Mouse (Mus musculus): ENCODE measurements around the gene Ppp1r21.
A peak's percentile ranks its signal among the peaks of the same experiment; 100 is the strongest.

Ppp1r21 gene

DNA sequence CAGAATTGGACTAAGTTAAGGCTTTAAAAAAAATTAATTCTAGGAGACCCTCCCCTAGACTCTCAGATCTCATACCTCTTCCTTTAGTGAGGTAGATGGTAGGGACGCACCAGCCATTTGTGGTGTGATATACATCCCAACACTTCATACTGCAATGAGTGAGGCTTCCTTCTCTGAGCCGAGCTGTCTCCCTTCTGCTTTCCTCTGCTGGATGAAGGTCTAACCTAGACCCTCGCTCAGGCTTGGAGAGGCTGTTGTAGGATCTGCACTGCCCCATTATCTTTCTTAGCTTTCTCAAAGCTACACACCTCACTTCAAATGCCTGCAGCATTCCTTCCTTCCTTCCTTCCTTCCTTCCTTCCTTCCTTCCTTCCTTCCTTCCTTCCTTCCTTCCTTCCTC is 83.8 kb downstream of the Ppp1r21 start:
- DNase-seq (ENCODE audit: low spot score), result no peak

DNA sequence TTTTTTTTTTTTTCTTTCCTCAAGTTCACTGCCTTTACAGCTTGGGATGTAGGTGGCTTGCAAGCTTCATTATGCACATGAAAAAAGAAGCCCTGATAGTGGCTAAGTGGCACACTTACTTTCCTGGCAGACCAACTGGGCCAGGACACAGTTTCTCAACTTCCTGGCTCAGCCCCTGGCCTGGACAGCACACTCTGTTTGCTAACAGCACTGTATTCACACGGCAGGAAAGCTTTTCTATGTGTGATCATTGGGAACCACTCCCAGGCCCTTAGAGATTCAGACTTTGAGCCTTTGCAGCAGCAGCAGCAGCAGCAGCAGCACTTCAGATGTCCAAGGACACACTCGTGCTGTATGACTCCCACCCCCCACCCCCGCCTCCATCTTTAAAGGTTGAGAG is 84.3 kb downstream of the Ppp1r21 start:
- DNase-seq (ENCODE audit: low spot score), result no peak

DNA sequence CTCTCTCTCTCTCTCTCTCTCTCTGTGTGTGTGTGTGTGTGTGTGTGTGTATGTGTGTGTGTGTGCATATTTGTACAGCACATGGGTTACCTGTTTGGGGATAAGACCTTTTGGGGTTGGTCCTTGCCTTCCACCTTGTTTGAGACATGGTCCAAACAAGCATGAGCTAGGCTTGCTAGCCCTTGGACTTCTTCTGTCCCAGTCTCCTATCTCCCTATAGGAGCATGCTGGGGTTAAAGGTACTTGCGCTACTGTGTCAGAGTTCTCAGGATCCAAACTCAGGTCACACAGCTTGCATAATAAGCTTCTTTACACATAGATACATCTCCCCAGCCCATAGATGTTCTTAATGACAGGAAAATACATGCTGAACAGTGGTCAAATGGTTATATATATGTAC is 84.8 kb downstream of the Ppp1r21 start:
- no peak for DNase-seq (ENCODE audit: low spot score)

DNA sequence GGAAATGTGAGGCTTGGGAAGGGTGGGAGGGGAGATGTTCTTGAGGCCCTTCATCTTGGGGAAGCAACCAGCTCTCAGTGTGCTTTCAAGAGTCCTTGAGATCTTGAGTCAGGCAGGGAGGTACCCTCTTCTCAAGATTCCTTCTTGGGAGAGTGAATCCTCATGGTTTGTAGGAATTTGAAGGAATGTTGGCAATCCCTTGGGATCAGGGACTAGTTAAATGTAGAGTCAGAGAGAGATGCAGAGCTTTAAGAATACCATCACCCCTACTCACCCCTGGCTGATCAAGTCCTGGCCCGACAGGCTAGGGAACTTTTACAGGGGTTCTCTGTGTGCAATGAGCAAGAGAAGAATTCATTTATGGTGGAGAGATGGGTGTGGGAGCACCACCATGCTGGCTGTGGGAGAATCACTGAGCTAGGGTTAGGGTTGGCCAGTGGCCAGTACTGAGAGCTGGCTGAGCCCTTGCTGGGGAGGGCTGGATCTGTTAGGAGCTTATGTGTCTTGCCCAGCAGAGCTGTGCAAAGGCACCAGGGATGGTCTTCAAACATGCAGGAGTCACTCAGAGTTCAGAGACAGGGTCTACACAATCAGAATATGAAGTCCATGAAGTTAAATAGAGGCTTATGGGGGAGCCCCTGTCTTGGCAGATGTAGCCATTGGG is 85.7 kb downstream of the Ppp1r21 start:
- DNase-seq (ENCODE audit: low spot score), result no peak

DNA sequence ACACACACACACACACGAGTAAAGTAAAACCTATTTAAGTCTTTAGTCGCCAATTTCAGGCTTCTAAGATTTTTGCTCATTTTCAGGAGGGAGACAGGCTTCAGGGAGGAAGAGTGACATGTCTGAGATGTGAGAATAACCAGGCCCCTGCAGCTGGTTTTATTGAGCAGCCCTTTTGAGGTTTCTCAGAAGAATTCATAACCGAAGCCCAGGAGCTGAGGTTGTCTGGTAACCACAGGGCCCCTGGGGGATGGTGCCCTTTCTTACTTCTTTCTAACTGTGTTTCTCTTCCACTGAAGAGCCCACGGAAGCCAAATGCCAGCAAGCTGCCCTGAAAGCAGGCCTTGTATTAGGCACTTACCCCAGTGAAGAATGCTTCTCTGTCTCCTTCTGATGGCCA is 91.0 kb downstream of the Ppp1r21 start:
- no peak for DNase-seq (ENCODE audit: low spot score)

DNA sequence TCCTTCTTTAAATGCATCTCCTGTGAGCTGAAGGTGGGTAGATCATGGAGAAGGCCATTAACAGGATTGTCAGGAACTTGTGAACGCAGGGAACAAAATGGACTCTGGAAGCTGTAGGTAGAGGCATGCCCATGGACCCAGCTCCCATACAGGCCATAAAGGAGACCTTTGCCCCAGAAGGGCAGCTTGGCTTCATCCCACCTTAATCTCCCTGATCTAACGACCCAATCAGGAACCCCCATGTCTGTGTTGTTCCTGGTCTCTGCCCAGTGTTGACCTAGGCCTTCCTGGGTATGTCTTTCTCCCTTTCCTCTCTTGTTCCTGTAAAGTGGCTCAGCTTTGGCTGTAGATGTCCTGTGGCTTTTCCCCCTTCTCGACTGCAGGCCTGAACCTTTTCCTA is 91.5 kb downstream of the Ppp1r21 start:
- no peak for DNase-seq (ENCODE audit: low spot score)

DNA sequence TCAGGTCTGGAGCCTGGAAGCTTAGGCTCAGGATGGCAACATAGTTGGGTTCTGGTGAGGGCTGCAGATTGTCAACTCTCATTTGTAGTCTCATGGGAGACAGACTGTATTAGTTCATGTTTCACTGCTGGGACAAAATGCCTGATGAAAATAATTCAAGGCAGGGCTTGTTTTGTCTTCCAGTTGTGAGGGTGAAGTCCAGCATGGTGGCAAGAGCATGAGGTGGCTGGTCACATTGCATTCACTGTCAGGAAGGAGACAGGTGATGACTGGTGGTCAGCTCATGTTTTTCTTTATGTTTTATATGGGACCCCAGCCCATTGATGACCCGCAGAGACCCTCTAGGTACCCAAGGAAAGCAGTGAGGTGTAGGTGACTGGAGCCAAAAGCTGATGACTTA is 92.8 kb downstream of the Ppp1r21 start:
- no peak for DNase-seq (ENCODE audit: low spot score)

DNA sequence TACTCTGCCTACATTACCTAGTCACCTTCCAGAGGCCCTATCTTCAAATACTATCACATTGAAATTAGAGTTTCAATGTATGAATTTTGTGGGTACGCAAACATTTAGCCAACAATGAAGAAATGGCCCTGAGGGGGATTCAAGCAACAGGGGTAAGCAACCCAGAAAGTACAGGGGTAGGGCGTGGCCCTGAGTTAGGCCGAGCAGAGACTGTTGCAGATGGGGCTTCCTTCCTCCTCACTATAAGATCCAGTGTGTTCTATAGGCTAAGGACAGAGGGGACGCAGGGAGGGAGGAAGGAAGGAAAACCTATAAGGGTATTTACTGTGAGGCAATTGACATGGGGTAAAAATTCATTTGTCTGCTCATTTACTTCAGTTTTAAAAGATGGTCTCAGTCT is 94.5 kb downstream of the Ppp1r21 start:
- no peak for DNase-seq (ENCODE audit: low spot score)

DNA sequence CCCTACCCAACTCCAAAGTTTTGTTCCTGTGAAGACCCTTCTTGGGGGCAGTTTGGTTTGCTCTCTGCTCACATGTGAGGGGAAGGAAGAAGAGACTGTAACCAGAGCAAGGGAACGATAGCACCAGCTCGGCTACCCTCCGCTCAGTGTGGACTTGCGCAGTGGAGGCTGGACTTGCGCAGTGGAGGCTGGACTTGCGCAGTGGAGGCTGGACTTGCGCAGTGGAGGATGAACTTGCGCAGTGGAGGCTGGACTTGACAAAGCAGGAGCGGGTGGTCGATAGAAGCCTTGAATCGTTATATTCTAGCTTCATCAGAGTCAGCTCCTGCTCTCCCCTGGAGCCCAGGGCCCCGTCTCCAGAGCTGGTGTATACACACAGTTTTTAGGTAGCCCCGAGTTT is 95.4 kb downstream of the Ppp1r21 start:
- no peak for DNase-seq (ENCODE audit: low spot score)

DNA sequence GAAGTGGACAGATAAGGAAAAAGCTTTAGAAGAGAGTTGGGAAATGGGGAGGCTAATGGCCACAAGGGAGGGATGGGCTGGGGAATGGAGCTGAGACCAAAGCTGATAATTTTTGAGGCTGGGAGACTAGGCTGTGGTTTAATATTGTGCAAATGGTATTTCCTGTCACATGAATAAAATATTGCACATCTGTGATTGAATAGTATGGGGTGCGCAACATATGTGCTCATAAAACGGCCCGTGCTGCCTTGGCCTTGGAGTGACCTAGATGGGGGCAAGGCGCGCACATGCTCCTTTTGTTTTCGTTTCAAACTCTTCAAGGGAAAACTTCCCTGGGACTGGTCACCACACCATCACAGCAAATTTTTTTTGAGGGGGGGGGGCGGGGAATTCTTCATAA is 96.0 kb downstream of the Ppp1r21 start:
- DNase-seq (ENCODE audit: low spot score), result no peak

DNA sequence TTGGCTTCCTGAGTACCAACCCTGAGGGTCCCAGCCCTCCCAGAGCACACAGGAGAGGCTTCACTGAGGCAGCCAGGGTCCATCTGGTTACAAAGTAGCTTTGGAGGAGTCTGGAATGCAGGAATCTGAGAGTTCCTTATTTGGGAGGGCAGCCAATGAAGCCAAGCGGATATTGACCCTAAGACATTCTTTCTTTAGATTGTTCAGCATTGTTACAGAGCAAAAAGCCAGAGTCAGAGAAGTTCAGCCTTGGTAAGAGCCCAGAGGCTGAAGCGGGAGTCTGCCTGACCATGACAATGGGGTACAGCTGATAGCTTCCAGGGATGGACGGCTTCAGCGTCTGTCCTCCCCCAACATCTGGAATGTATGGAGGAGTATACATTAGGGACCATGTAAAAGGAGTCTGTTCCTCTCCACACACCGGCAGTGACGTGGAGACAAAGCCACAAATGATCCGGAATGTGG is 96.5 kb downstream of the Ppp1r21 start:
- DNase-seq (ENCODE audit: low spot score), result peak; percentile 13

DNA sequence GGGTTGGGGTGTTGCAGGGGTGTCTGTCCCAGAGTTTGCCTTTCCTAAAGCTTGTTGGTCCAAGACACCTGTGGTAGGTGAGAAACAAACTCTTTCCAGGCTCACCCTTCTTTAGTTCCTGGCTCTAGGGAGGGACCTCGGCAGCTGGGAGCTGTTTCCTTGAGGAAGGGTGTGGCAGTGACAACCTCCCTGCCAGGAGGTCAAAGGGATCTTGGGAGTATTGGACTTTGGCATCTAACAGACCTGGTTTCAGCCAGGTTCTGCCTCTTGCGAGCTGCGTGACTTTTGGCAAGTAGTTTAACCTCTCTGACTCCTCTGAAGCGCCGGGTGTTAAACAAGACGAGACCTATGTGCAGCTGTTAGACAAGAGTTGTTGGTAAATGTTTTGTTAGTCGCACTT is 97.2 kb downstream of the Ppp1r21 start:
- DNase-seq (ENCODE audit: low spot score), result no peak

DNA sequence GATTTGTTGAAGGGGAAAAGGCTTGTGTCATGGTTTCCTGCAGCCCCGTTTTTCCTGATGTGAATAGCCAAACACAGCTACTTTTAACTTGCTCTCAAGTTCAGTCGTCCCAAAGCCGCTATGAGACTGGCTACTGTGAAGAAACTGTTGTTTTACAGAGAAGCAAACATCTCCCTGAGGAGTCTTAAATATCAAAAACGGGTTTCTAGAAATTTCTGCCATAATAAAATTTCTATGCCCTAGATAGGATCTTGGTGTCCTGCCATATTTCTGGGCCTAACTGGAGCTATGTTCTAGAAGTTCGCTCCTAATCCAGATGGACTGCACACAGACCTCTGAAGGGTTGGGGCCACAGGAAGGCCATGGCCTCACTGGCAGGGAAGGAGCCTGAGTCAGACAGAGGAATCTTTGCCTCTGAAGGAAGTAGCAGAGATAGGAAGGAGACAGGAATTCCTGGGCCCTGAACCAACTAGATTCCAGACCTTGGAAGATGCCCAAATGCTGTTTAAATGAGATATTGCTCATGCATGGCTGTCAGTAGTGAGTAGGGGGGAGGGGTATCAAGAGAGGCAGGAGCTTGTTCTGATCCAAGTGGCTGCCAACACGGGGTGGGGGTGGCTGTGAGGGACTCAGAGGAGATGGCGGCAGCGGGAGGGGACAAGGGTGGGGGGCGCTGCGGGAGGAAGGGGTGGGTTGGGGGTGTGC is 98.9 kb downstream of the Ppp1r21 start:
- DNase-seq (ENCODE audit: low spot score), result peak; percentile 56

DNA sequence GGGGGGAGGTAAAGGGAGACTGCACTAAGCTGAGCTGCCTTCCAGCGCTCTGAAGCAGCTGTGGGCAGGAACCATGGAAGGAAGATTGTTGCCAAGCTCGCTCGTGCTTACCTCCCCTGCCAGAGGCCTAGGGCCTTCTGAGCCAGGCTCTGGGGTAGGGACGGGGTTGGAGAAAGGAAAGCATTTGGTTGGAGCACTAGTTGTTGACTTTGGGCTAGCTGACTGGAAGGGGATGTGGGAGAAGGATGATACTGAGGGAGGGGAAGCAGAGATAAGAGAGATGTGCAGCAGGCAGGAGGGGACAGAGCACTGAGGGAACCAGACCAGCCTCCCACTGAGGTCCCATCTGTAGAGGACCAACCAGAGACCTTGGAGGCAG is 99.5 kb downstream of the Ppp1r21 start:
- DNase-seq (ENCODE audit: low spot score), result peak; percentile 49

DNA sequence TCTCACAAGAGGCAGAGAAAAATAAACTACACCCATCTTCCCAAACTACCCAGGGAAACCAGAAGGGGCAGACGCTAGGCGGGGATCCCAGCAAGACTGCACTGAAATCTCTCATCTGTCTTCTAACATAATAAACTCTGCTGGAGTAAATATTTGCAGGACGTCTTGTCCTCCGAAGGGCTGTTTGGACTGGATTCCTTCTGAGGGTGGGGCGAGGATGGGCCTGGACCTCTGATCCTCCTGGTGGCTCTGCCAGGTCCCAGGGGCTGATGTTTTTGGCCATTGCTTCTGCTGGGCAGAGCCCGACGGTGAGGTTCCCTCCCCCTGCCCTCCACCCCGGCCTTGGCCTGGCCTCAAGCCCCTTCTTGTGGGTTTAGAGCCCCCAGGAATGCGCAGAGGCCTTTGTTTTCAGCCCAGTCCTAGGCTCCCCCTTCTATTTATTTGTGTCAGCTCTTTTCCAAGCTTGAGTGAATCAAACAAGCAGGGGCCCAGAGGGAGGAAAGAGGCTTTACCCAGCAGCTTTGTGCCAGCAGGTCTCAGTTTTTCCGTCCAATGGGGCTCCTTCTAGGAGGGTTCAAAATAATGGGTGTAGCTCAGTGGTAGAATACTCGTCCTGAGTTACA is 100.1 kb downstream of the Ppp1r21 start:
- DNase-seq (ENCODE audit: low spot score), result peak; percentile 71

DNA sequence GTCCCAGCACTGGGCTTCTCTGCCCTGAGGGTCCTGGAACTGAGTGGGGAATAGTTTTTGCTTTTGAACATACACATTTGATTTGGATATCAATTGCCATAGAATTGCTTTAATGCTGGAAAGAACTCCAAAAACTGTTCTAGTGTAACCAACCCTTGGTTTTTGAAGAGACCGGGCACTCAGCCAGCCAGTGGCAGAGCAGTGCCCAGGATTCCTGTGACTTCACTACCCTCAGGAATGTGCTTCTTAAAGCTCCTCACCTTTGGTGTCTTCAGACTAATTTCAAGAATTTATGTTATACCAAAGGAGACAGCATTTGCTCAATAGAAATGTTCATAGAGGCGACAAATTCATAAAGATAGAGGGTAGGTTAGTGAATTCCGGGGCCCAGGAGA is 100.6 kb downstream of the Ppp1r21 start:
- DNase-seq (ENCODE audit: low spot score), result peak; percentile 50

DNA sequence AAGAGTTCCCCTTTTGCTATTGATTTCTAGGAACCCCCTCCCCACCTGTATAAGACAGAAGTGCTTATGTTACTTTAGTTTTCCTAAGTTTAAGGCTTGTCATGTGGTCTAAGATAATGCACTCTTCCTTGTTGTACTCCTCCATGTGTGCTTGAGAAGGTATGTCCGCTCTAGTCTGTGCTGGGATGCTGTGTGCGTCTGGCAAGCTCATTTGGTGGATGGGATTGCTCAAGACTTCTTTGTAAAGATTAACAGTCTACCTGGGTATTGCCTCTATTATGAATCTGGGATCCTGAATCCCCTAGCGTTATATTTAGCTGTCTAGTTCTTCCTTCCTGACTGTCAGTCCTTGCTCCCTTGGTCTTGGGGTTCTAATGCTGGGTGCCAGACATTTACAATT is 102.7 kb downstream of the Ppp1r21 start:
- DNase-seq (ENCODE audit: low spot score), result no peak

DNA sequence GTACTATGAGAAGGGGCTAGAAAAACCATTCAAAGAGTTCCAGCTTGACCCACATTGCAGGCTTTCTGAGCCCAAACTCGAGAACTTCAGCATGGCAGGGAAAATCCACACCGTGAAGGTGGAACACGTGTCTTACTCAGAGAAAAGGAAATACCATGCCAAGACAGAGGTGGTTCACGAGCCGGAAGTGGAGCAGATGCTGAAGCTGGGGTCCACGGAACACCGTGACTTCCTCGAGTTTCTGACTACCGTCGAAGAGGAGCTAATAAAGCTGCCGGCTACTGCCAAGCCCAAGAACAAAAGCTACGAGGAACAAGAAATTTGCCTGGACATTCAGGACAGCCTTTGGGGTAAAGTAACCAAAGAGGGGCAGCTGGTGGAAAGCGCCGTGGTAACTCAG is 106.2 kb downstream of the Ppp1r21 start:
- no peak for DNase-seq (ENCODE audit: low spot score)

DNA sequence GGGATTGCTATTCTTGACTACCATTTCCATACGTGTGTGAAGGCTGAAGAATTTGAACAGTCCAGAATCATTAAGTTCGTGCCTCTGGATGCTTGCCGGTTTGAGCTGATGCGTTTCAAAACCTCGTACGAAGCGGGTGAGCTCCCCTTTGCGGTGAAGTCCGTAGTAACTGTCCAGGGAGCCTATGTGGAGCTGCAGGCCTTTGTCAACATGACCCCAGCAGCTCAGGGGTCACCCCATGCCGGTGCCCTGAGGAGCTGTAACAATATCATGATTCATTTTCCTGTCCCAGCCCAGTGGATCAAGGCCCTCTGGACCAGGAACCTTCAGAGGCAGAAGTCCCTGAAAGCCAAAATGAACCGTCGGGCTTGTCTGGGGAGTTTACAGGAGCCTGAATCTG is 106.7 kb downstream of the Ppp1r21 start:
- DNase-seq (ENCODE audit: low spot score), result no peak

All from ovary, postnatal 36 days (tissue).